ENCODE assay signal across 11 mouse cellular contexts in the genomic region with DNA sequence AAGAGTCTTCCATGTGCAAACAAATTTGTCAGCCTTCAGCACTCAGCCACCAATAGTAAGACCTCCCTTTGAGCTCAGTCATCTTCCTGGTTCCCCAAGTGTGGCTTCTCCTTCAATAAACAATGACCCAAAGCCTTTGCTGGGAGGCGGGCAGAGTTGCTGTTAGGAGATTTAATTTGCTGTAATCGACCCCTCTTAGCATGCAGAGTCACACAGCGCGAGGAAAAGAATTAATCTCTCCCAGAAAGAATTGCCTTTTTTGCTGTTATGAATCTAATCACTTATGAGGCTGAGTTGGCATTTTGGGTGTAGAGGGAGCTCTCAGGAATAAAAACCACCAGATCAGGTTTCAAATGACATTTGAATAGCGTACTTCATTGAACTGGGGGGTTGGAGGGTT.
DNase-seq lines count a peak whose midpoint lies in the region; ATAC-seq lines count a peak whose summit lies in the region.
"Had no signal": no experiment of that assay in that cellular context is flagged by ENCODE, and none has a peak within 500 bp of the region (broad histone marks: within the 10 kb centered on the region; RNA-seq: fewer than 3 reads in every experiment).

No protein-coding gene starts in this region.

- no peaks in the 10 kb centered on the region for H3K9me3 ChIP-seq in kidney, embryonic 15.5 days (replicated peaks)
- no peaks in the 10 kb centered on the region for H3K9me3 ChIP-seq in forebrain, embryonic 12.5 days
- no peaks in the 10 kb centered on the region for H3K9me3 ChIP-seq in hindbrain, embryonic 16.5 days (ENCODE audit: control insufficient read depth, low read length)
- H3K9me3 ChIP-seq in neural tube, embryonic 12.5 days: no peaks in the 10 kb centered on the region
- no peaks in the 10 kb centered on the region for H3K9me3 ChIP-seq in heart, embryonic 10.5 days

- no peaks in the 10 kb centered on the region for H3K27me3 ChIP-seq in kidney, embryonic 15.5 days
- H3K27me3 ChIP-seq in forebrain, embryonic 12.5 days: peaks cover 6% of the 10 kb centered on the region; the same call in 1 of the 2 replicates
- no peaks in the 10 kb centered on the region for H3K27me3 ChIP-seq in hindbrain, embryonic 16.5 days (replicated peaks; ENCODE audit: control insufficient read depth, insufficient read depth, low read length)
- H3K27me3 ChIP-seq in neural tube, embryonic 12.5 days (replicated peaks): no peaks in the 10 kb centered on the region
- H3K27me3 ChIP-seq in heart, embryonic 10.5 days (ENCODE audit: insufficient read depth, poor library complexity, severe bottlenecking): no peaks in the 10 kb centered on the region

- H3K27ac ChIP-seq in kidney, embryonic 15.5 days: no peak overlapping the region
- H3K27ac ChIP-seq in forebrain, embryonic 12.5 days: peak overlapping the region; percentile 53
- H3K27ac ChIP-seq in hindbrain, embryonic 16.5 days (ENCODE audit: low read depth, low read length): peak overlapping the region; percentile 62
- H3K27ac ChIP-seq in neural tube, embryonic 12.5 days: no peak overlapping the region
- H3K27ac ChIP-seq in heart, embryonic 10.5 days: no peak overlapping the region

- H3K4me3 ChIP-seq in kidney, embryonic 15.5 days (replicated peaks): no peak overlapping the region
- H3K4me3 ChIP-seq in forebrain, embryonic 12.5 days (replicated peaks): peak overlapping the region; percentile 16; the same call in 1 of the 2 replicates
- H3K4me3 ChIP-seq in hindbrain, embryonic 16.5 days (ENCODE audit: low read length): no peak overlapping the region
- no peak overlapping the region for H3K4me3 ChIP-seq in neural tube, embryonic 12.5 days
- no peak overlapping the region for H3K4me3 ChIP-seq in heart, embryonic 10.5 days

- H3K36me3 ChIP-seq in kidney, embryonic 15.5 days: no peaks in the 10 kb centered on the region
- no peaks in the 10 kb centered on the region for H3K36me3 ChIP-seq in forebrain, embryonic 12.5 days (replicated peaks)
- no peaks in the 10 kb centered on the region for H3K36me3 ChIP-seq in hindbrain, embryonic 16.5 days (ENCODE audit: control insufficient read depth, insufficient read depth, low read length)
- no peaks in the 10 kb centered on the region for H3K36me3 ChIP-seq in neural tube, embryonic 12.5 days
- H3K36me3 ChIP-seq in heart, embryonic 10.5 days: no peaks in the 10 kb centered on the region

- WGBS in kidney, embryonic 15.5 days: 16% methylated on average over 5 of the region's 5 CpGs
- 11% methylated on average over 5 of the region's 5 CpGs for WGBS in forebrain, embryonic 12.5 days
- WGBS in hindbrain, embryonic 16.5 days: 20% methylated on average over 5 of the region's 5 CpGs
- 31% methylated on average over 5 of the region's 5 CpGs for WGBS in neural tube, embryonic 12.5 days
- 67% methylated on average over 5 of the region's 5 CpGs for WGBS in heart, embryonic 10.5 days

- no peak overlapping the region for H3K9ac ChIP-seq in kidney, embryonic 15.5 days
- no peak overlapping the region for H3K9ac ChIP-seq in forebrain, embryonic 12.5 days
- no peak overlapping the region for H3K9ac ChIP-seq in hindbrain, embryonic 16.5 days (ENCODE audit: low read depth, low read length)
- H3K9ac ChIP-seq in neural tube, embryonic 12.5 days: no peak overlapping the region

- peak overlapping the region; percentile 35 for H3K4me2 ChIP-seq in kidney, embryonic 15.5 days
- peak overlapping the region; percentile 41 for H3K4me2 ChIP-seq in forebrain, embryonic 12.5 days
- H3K4me2 ChIP-seq in hindbrain, embryonic 16.5 days (ENCODE audit: low read length): peak overlapping the region; percentile 7
- H3K4me2 ChIP-seq in neural tube, embryonic 12.5 days (replicated peaks): peak overlapping the region; percentile 45

- peaks cover 9% of the 10 kb centered on the region; the same call in 1 of the 2 replicates for H3K4me1 ChIP-seq in kidney, embryonic 15.5 days
- peaks cover 35% of the 10 kb centered on the region for H3K4me1 ChIP-seq in forebrain, embryonic 12.5 days
- H3K4me1 ChIP-seq in hindbrain, embryonic 16.5 days (ENCODE audit: control insufficient read depth, insufficient read depth, low read depth, low read length): peaks cover 12% of the 10 kb centered on the region
- peaks cover 24% of the 10 kb centered on the region for H3K4me1 ChIP-seq in neural tube, embryonic 12.5 days
- no peaks in the 10 kb centered on the region for H3K4me1 ChIP-seq in heart, embryonic 10.5 days

- no peak for DNase-seq in kidney, postnatal 10 days
- no peak for DNase-seq in thymus, postnatal 10 days (ENCODE audit: low spot score in 2 of 2)
- no peak for DNase-seq in heart, embryonic 10.5 days (ENCODE audit: low spot score)
- DNase-seq in gastrocnemius, postnatal 10 days: no peak
- DNase-seq: lung, postnatal 14 days; right cerebral cortex, postnatal 25 days had no signal

- no peak for ATAC-seq in kidney, embryonic 15.5 days (replicated peaks; ENCODE audit: low FRiP score)
- peak; percentile 49 for ATAC-seq in forebrain, embryonic 12.5 days (ENCODE audit: low FRiP score)
- no peak for ATAC-seq in hindbrain, embryonic 16.5 days
- ATAC-seq in neural tube, embryonic 12.5 days (ENCODE audit: low FRiP score, low read depth): no peak
- ATAC-seq: inflammation-experienced regulatory T-cells, adult 6 months had no signal

Comparison
In these comparisons a context has a peak if more than half of its experiments do, and no peak if none do; other contexts are left out.
1. H3K27ac ChIP-seq: peak in forebrain, embryonic 12.5 days (single experiment) and hindbrain, embryonic 16.5 days (single experiment); none in kidney, embryonic 15.5 days (single experiment), neural tube, embryonic 12.5 days (single experiment) and heart, embryonic 10.5 days (single experiment).
2. Peak in every context shown above with its lines, with median percentiles within 50 percentile points of each other: H3K4me2 ChIP-seq.